Mouse (Mus musculus) E14TG2a.4 (cell line): Measurements from ENCODE around the gene Myoz1.

Experiments used
- CTCF ChIP-seq: conservative IDR thresholded peaks from 2 replicates; pipeline ENCODE4 v1.5.1; 2014; ENCODE audit warnings: low read length
- NANOG ChIP-seq: IDR thresholded peaks from 2 replicates; pipeline ENCODE4 v1.6.1; 2014; ENCODE audit warnings: borderline replicate concordance, low read length, mixed read lengths
- POU5F1 ChIP-seq: IDR thresholded peaks from 2 replicates; pipeline ENCODE4 v1.6.1; 2014; ENCODE audit warnings: low read length, borderline replicate concordance

DNA sequence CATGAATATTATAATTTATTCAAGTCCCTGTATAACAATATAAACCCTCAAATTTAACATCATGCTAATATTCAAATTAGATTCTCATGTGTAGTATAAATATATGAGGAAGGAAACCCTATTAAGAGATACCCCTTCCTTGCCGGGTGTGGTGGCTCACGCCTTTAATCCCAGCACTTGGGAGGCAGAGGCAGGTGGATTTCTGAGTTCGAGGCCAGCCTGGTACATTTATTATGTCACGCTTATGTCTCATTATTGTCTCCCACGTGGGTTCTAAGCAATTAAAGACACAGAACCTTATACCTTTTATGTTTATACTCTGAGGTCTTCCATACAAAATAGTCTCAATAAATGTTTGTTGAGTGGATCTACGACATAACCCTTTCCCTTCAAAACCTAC lies 17.6 kb downstream of the Myoz1 start:
- TF ChIP-seq CTCF (no peak), NANOG (no peak), POU5F1 (no peak)
